Mouse (Mus musculus): Measurements from ENCODE around the gene Wdr43. TPM values are rescaled to one million over a fixed set of nuclear protein-coding genes. Genes with fewer than 3 reads are reported as not detected.
"Not testable (repeated sequence)": the region's sequence is repeated elsewhere in the genome, so short reads cannot be mapped to it uniquely, and the experiment has no call there.

The Wdr43 gene
- 10 to 100 TPM; 26.5 to 29.6 TPM for total RNA-seq (2021)
- long read RNA-seq, experiment 1, transcript Wdr43-201 (18 exons, 3,450 nt): major isoform, 52 of 57 reads
- long read RNA-seq, experiment 1, partial matches to known transcripts: 2 of 57 reads
- long read RNA-seq, experiment 1, other reads (novel, unspliced or antisense): 3 of 57 reads
- long read RNA-seq, experiment 2, transcript Wdr43-201 (18 exons, 3,450 nt): major isoform, 63 of 68 reads
- long read RNA-seq, experiment 2, partial matches to known transcripts: 5 of 68 reads
- long read RNA-seq, experiment 2, other reads (novel, unspliced or antisense): 0 of 68 reads

GRCm38 (mm10) chr17:71615638-71616318, at the start of gene Wdr43:
Gene Wdr43, plus strand, starts transcription at chr17:71615895.
- DNase-seq (ENCODE audit: low spot score): peak; percentile 95

- DNase-seq (ENCODE audit: low spot score): no peak
Measured at GRCm38 (mm10) chr17:71579176-71579705, 36.5 kb upstream of the Wdr43 start.

DNA sequence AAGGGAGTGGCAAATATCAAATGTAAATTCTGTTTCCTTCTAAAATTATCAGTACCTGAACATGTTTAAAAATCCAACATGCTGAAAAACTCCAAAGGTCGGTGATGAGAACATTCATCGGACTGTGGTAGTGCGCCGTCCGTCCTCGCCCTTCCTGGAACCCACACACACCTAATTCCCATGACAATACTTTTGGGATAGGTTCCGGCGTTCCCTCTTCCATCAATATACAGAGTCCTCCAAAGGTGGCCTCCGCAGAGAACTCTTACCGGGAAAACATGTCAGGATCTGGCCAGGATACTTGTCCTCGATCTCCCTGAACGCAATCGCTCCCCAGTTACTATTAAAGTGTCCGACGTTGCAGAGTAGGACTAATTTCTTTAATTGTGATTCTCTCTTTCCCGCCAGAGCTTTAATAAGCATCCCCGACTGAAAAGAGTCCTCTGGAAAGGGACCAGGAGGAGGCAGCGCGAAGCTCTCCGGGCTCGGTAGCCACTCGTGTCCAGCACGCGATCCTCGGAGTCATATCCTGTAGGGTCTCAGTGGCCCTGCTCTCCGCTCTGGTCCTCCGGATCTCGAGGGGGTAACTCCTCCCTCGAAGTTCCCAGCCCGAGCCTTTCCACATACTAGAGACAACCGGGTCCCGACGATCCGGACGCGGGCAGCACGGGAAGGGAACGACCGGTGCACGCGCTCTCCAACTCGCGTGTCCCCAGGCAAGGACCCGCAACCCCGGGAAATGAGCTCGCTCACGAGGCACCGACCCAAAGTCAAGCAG, 17.6 kb upstream of the Wdr43 start:
- no peak for DNase-seq (ENCODE audit: low spot score)

- peak; percentile 85 for DNase-seq (ENCODE audit: low spot score)
Measured at GRCm38 (mm10) chr17:71598659-71599554, 16.8 kb upstream of the Wdr43 start.

DNA sequence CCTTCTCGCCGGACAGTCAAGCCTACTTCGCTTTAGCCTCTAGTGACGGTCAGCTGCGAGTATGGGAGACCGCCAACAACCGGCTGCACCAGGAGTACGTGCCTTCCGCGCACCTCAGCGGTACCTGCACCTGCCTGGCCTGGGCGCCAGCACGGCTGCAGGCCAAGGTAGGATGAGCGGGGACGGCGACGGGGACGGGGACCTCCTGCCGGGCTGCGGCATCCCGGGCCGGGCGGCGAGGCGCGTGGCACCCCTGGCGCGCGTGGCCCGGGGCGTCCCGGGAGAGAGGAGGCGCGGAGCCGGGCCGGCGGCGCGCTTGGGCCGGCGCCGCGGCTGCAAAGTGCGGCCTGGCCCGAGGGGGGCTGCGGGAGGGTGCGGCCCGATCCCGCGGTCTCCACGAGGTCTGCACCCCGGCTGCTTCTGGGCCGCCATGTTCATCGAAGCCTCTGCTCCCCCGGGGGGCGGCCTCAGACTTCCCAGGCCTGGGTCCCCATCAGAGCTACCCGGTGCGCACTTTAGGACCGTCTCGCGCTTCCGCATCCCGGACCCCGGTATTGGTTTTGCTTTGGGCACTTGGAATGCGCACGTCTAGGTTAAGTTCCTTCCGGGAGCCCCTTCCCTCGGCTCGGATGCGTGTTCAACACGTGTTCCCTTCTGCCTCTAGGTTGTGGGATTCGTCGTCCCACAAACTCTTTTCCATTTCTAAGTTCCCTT, 781 bp downstream of the Wdr43 start:
- DNase-seq (ENCODE audit: low spot score): peak; percentile 4

GRCm38 (mm10) chr17:71617033-71617362, 1.3 kb downstream of the Wdr43 start:
- no peak for DNase-seq (ENCODE audit: low spot score)

DNA sequence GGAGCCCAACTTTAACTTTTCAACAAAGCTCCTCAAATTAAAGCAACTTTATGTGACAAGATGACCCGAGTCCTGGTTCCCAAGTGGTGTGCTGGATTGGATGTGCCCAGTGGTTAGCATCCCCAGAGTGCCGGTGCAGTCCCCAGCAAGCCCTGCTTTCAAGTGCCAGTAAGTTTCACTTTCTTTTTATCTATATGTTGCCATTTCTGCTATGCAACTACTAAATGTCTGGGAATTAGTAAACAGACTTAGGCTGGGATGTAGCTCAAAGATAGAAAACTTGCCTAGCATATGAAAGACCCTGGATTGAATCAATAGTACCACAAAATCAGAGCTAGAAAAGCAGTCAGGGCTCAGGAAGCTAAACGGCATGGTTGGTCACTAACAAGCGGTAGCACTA, 2.3 kb downstream of the Wdr43 start:
- DNase-seq (ENCODE audit: low spot score): no peak

GRCm38 (mm10) chr17:71631806-71632205, 16.1 kb downstream of the Wdr43 start:
- no peak for DNase-seq (ENCODE audit: low spot score)

GRCm38 (mm10) chr17:71633350-71633749, 17.7 kb downstream of the Wdr43 start:
- DNase-seq (ENCODE audit: low spot score): no peak

- no peak for DNase-seq (ENCODE audit: low spot score)
Measured at GRCm38 (mm10) chr17:71636786-71637185, 21.1 kb downstream of the Wdr43 start.

GRCm38 (mm10) chr17:71637750-71638265, 22.1 kb downstream of the Wdr43 start:
- no peak for DNase-seq (ENCODE audit: low spot score)

DNA sequence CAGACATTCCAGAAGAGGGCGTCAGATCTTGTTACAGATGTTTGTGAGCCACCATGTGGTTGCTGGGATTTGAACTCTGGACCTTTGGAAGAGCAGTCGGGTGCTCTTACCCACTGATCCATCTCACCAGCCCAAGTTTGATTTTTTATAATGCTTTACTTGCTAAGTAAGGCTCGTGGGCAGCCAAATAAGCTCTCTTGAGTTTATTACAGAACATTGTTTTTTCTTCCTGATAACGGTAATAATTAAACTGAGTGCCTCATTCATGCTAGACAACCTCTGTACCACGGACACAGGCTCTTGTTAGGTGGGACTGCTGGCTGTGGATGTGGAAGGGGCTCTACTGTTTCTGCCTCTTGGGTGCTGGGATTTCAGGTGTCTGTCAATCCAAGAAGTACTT, 23.4 kb downstream of the Wdr43 start:
- not testable (repeated sequence) for DNase-seq (ENCODE audit: low spot score)

GRCm38 (mm10) chr17:71640421-71641085, 24.9 kb downstream of the Wdr43 start:
- no peak for DNase-seq (ENCODE audit: low spot score)

GRCm38 (mm10) chr17:71642190-71642589, 26.5 kb downstream of the Wdr43 start:
- no peak for DNase-seq (ENCODE audit: low spot score)

DNA sequence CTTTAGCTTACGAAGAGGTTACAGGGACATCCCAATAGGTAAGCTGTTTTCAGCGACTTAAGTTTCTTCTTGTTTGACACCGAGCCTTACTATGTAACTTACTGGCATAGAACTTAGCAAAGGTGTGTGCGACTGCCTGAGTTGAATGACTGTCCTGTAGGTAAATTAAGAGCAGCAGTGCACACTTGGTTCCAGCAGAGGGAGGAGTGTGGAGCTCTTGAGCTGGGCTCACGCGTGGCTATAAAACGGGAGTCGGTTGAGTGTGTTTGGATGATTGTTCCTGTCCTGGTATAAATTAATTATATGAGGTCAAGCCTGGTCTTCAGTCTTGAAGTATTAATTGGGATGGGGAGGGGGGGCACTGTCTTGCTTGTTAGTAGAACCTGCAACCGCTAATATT, 34.3 kb downstream of the Wdr43 start:
- no peak for DNase-seq (ENCODE audit: low spot score)

DNA sequence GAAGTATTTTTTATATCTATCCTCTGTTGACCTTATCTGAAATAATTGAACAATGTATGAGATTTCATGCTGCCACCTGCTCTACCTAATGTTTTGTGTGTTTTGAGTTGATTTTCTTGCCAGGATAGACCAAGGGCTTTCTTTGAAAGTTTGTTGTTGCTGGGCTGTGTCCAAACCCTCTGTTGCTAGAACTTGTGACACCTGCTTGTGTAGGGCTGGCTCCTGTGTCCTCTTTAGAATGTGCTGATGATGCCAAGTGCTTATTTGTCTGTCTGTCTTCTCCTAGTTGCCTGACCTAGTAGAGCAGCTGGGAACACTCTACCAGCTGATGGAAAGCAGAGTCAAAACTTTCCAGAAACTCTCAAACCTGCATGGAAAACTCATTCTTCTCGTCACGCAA, 36.8 kb downstream of the Wdr43 start:
- no peak for DNase-seq (ENCODE audit: low spot score)

GRCm38 (mm10) chr17:71652934-71653333, 37.2 kb downstream of the Wdr43 start:
- no peak for DNase-seq (ENCODE audit: low spot score)

- no peak for DNase-seq (ENCODE audit: low spot score)
Measured at GRCm38 (mm10) chr17:71657521-71657920, 41.8 kb downstream of the Wdr43 start.

DNA sequence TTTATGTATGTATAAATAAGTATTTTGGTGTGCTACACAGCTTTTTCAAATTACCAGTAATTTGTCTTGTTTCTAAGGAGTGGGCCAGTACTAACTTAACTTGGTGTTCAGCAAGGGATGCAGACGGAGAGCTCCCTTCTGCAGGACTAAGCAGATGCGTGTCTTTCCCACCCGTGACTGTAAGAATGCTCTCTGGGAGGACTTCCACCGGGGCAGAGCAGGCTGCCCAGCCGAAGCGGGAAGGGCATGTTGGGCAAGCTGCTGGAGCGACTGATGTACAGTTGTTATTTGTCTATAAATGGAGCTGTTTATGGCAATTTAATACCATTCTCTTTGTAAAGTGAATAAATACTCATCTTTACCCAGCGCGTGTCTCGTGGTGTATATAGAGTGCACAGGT, 43.0 kb downstream of the Wdr43 start:
- no peak for DNase-seq (ENCODE audit: low spot score)

GRCm38 (mm10) chr17:71660390-71660789, 44.7 kb downstream of the Wdr43 start:
- no peak for DNase-seq (ENCODE audit: low spot score)

All from gastrocnemius, adult 18-20 months (tissue).